Mouse (Mus musculus) urinary bladder, postnatal 14 days (tissue): ENCODE data around the gene Cdk18.

Experiments
- DNase-seq: peaks from one replicate; pipeline ENCODE4 v3.0.0; 2021; ENCODE audit warnings: low spot score

The Cdk18 gene

GRCm38 (mm10) chr1:132112426-132112825 lies 27.1 kb downstream of the Cdk18 start:
- DNase-seq, result peak; percentile 59

- no peak for DNase-seq
These were observed 28.1 kb downstream of the Cdk18 start for GRCm38 (mm10) chr1:132111411-132111810.

GRCm38 (mm10) chr1:132109368-132109767 lies 30.1 kb downstream of the Cdk18 start:
- DNase-seq, result no peak

- no peak for DNase-seq
These were observed 35.1 kb downstream of the Cdk18 start for GRCm38 (mm10) chr1:132104353-132104752.

GRCm38 (mm10) chr1:132101953-132102697 lies 37.4 kb downstream of the Cdk18 start:
- no peak for DNase-seq

GRCm38 (mm10) chr1:132099775-132100174 lies 39.7 kb downstream of the Cdk18 start:
- DNase-seq, result no peak

- DNase-seq, result no peak
These were observed 40.5 kb downstream of the Cdk18 start for GRCm38 (mm10) chr1:132099016-132099415.

GRCm38 (mm10) chr1:132098076-132098475 lies 41.4 kb downstream of the Cdk18 start:
- DNase-seq, result no peak

GRCm38 (mm10) chr1:132095356-132096004 lies 44.0 kb downstream of the Cdk18 start:
- DNase-seq, result peak; percentile 83

- DNase-seq, result no peak
These were observed 46.2 kb downstream of the Cdk18 start for GRCm38 (mm10) chr1:132093269-132093668.

GRCm38 (mm10) chr1:132090266-132090665 lies 49.2 kb downstream of the Cdk18 start:
- no peak for DNase-seq

- DNase-seq, result no peak
These were observed 49.7 kb downstream of the Cdk18 start for GRCm38 (mm10) chr1:132089767-132090166.

- no peak for DNase-seq
These were observed 51.3 kb downstream of the Cdk18 start for GRCm38 (mm10) chr1:132088181-132088671.

GRCm38 (mm10) chr1:132085181-132086049 lies 54.1 kb downstream of the Cdk18 start:
- no peak for DNase-seq

GRCm38 (mm10) chr1:132078413-132078812 lies 61.1 kb downstream of the Cdk18 start:
- DNase-seq, result no peak

- no peak for DNase-seq
These were observed 63.9 kb downstream of the Cdk18 start for GRCm38 (mm10) chr1:132075576-132075975.

- no peak for DNase-seq
These were observed 68.8 kb downstream of the Cdk18 start for GRCm38 (mm10) chr1:132070659-132071058.

- no peak for DNase-seq
These were observed 70.0 kb downstream of the Cdk18 start for GRCm38 (mm10) chr1:132069436-132069835.

GRCm38 (mm10) chr1:132067261-132068255 lies 71.9 kb downstream of the Cdk18 start, which contains the start of gene Mfsd4a:
Gene Mfsd4a (minus strand): TSS chr1:132068062.
- peak; percentile 50 for DNase-seq

GRCm38 (mm10) chr1:132065475-132066172 lies 73.9 kb downstream of the Cdk18 start:
- no peak for DNase-seq
